Mouse (Mus musculus): ENCODE measurements around the gene Zfp691.

GRCm38 (mm10) chr4:119204672-119205071 lies 30.7 kb upstream of the Zfp691 start:
- TF ChIP-seq CTCF (IDR thresholded peaks at IDR 0.05; ENCODE audit: control insufficient read depth, insufficient read depth, low read length) (peak; percentile 88), POLR2A (IDR thresholded peaks at IDR 0.05; ENCODE audit: borderline replicate concordance, control insufficient read depth, low read depth, low read length) (no peak)
